In the genomic region with DNA sequence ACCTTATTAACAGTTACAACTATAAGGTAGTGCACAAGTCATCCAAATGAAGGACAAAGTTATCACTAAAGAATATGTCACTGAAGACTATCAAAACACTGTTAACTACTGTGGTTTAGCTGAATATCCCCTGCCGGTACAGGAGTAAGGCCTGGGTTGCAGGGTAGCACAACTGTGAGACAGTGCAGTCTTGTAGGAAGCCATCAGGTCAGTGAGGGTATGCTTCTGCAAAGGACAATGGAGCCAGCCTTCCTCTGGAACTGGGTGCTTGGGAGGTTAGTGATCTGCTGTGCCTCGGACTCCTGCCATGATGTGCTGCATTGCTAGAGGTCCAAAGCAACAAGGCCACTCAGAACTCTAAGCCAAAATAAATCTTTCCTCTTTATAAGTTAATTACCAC, we compare ENCODE assay signal across 17 mouse cellular contexts. TPM values are rescaled to one million over a fixed set of nuclear protein-coding genes. Genes with fewer than 3 reads are reported as not detected.
A peak's percentile ranks its signal among the peaks of the same experiment; 100 is the strongest.
DNase-seq lines count a peak whose midpoint lies in the region; ATAC-seq and TF ChIP-seq lines count a peak whose summit lies in the region.
"Had no signal": no experiment of that assay in that cellular context is flagged by ENCODE, and none has a peak within 500 bp of the region (broad histone marks: within the 10 kb centered on the region; RNA-seq: fewer than 3 reads in every experiment).

No protein-coding gene starts in this region.

- H3K4me1 ChIP-seq in forebrain, embryonic 16.5 days (replicated peaks; ENCODE audit: control insufficient read depth, insufficient read depth, low read length), result peaks cover under 1% of the 10 kb centered on the region
- peaks cover 9% of the 10 kb centered on the region for H3K4me1 ChIP-seq in forebrain, embryonic 13.5 days
- peaks cover 7% of the 10 kb centered on the region for H3K4me1 ChIP-seq in hindbrain, embryonic 12.5 days
- no peaks in the 10 kb centered on the region for H3K4me1 ChIP-seq in hindbrain, postnatal 0 days (ENCODE audit: insufficient read depth, low read length)
- H3K4me1 ChIP-seq in midbrain, embryonic 13.5 days (replicated peaks), result peaks cover 8% of the 10 kb centered on the region
- H3K4me1 ChIP-seq in midbrain, postnatal 0 days (ENCODE audit: insufficient read depth, low read length), result no peaks in the 10 kb centered on the region
- H3K4me1 ChIP-seq in ES-E14 (ENCODE audit: control insufficient read depth in 2 of 2, insufficient read depth in 2 of 2, low read length in 2 of 2, poor library complexity in 1 of 2), result peaks cover 3 to 10% of the 10 kb centered on the region in 2 experiments; a peak in 2 of 4 replicates
- H3K4me1 ChIP-seq: intestine, embryonic 15.5 days had no signal

- no peak overlapping the region for H3K4me3 ChIP-seq in forebrain, embryonic 16.5 days (replicated peaks; ENCODE audit: low read length)
- no peak overlapping the region for H3K4me3 ChIP-seq in forebrain, embryonic 13.5 days
- H3K4me3 ChIP-seq in hindbrain, embryonic 12.5 days, result no peak overlapping the region
- no peak overlapping the region for H3K4me3 ChIP-seq in hindbrain, postnatal 0 days (ENCODE audit: low read length)
- H3K4me3 ChIP-seq in midbrain, embryonic 13.5 days (replicated peaks), result no peak overlapping the region
- H3K4me3 ChIP-seq in midbrain, postnatal 0 days (ENCODE audit: low read depth, low read length), result no peak overlapping the region
- H3K4me3 ChIP-seq in ES-E14 (ENCODE audit: insufficient read depth in 1 of 2, low read depth in 1 of 2, low read length in 2 of 2, poor library complexity in 1 of 2, severe bottlenecking in 1 of 2), result no peak overlapping the region
- H3K4me3 ChIP-seq: embryonic facial prominence, embryonic 12.5 days; forebrain, embryonic 15.5 days; heart, embryonic 10.5 days; hindbrain, embryonic 10.5 days; intestine, embryonic 15.5 days; neural tube, embryonic 15.5 days had no signal

- H3K27me3 ChIP-seq in forebrain, embryonic 16.5 days (replicated peaks; ENCODE audit: control insufficient read depth, insufficient read depth, low read length), result no peaks in the 10 kb centered on the region
- no peaks in the 10 kb centered on the region for H3K27me3 ChIP-seq in forebrain, embryonic 13.5 days
- no peaks in the 10 kb centered on the region for H3K27me3 ChIP-seq in hindbrain, embryonic 12.5 days
- no peaks in the 10 kb centered on the region for H3K27me3 ChIP-seq in hindbrain, postnatal 0 days (ENCODE audit: insufficient read depth, low read length)
- H3K27me3 ChIP-seq in midbrain, embryonic 13.5 days, result no peaks in the 10 kb centered on the region
- no peaks in the 10 kb centered on the region for H3K27me3 ChIP-seq in midbrain, postnatal 0 days (ENCODE audit: insufficient read depth, low read length)
- H3K27me3 ChIP-seq: embryonic facial prominence, embryonic 12.5 days; forebrain, embryonic 15.5 days; intestine, embryonic 15.5 days; neural tube, embryonic 15.5 days had no signal

- in situ Hi-C loops in ES-E14 (cut with MboI; ENCODE audit: low sequenced_read_pairs in 2 of 2, unreplicated experiment in 2 of 2), result no loop called here

- no peak for TF ChIP-seq CTCF in hindbrain, postnatal 0 days (IDR thresholded peaks at IDR 0.05; ENCODE audit: low read depth)
- no peak for TF ChIP-seq CTCF in midbrain, postnatal 0 days (IDR thresholded peaks at IDR 0.05)

- ATAC-seq in forebrain, embryonic 16.5 days, result peak; percentile 49; the same call in 1 of the 2 replicates
- ATAC-seq in forebrain, embryonic 13.5 days, result no peak
- ATAC-seq in hindbrain, embryonic 12.5 days (ENCODE audit: low FRiP score), result peak; percentile 37; the same call in 1 of the 2 replicates
- ATAC-seq in hindbrain, postnatal 0 days, result no peak
- peak; percentile 45; the same call in 1 of the 2 replicates for ATAC-seq in midbrain, embryonic 13.5 days
- no peak for ATAC-seq in midbrain, postnatal 0 days (ENCODE audit: low FRiP score)

- H3K4me2 ChIP-seq in forebrain, embryonic 16.5 days (ENCODE audit: low read length), result no peak overlapping the region
- no peak overlapping the region for H3K4me2 ChIP-seq in forebrain, embryonic 13.5 days
- H3K4me2 ChIP-seq in hindbrain, embryonic 12.5 days (replicated peaks), result no peak overlapping the region
- no peak overlapping the region for H3K4me2 ChIP-seq in hindbrain, postnatal 0 days (ENCODE audit: low read depth, low read length)
- no peak overlapping the region for H3K4me2 ChIP-seq in midbrain, embryonic 13.5 days (replicated peaks)
- H3K4me2 ChIP-seq in midbrain, postnatal 0 days (ENCODE audit: low read depth, low read length, poor library complexity, severe bottlenecking), result no peak overlapping the region
- H3K4me2 ChIP-seq: embryonic facial prominence, embryonic 12.5 days; forebrain, embryonic 15.5 days; intestine, embryonic 15.5 days; neural tube, embryonic 15.5 days had no signal

- H3K9ac ChIP-seq in forebrain, embryonic 16.5 days (replicated peaks; ENCODE audit: low read depth, low read length), result no peak overlapping the region
- H3K9ac ChIP-seq in forebrain, embryonic 13.5 days, result no peak overlapping the region
- H3K9ac ChIP-seq in hindbrain, embryonic 12.5 days, result no peak overlapping the region
- H3K9ac ChIP-seq in hindbrain, postnatal 0 days (replicated peaks; ENCODE audit: low read length), result no peak overlapping the region
- H3K9ac ChIP-seq in midbrain, embryonic 13.5 days (replicated peaks), result no peak overlapping the region
- H3K9ac ChIP-seq in midbrain, postnatal 0 days (replicated peaks; ENCODE audit: low read length, poor library complexity, severe bottlenecking), result no peak overlapping the region
- H3K9ac ChIP-seq in ES-E14 (ENCODE audit: insufficient read depth, low read depth, low read length, poor library complexity, severe bottlenecking), result no peak overlapping the region; the same call in 1 of the 2 replicates
- H3K9ac ChIP-seq: embryonic facial prominence, embryonic 12.5 days; forebrain, embryonic 15.5 days; intestine, embryonic 15.5 days; liver, embryonic 14.5 days; neural tube, embryonic 15.5 days had no signal

- WGBS in forebrain, embryonic 16.5 days, result 88% methylated on average over 2 of the region's 2 CpGs
- 87% methylated on average over 2 of the region's 2 CpGs for WGBS in forebrain, embryonic 13.5 days
- 86% methylated on average over 2 of the region's 2 CpGs for WGBS in hindbrain, embryonic 12.5 days
- WGBS in hindbrain, postnatal 0 days, result 83% methylated on average over 2 of the region's 2 CpGs
- 87% methylated on average over 2 of the region's 2 CpGs for WGBS in midbrain, embryonic 13.5 days
- 88% methylated on average over 2 of the region's 2 CpGs for WGBS in midbrain, postnatal 0 days

- H3K9me3 ChIP-seq in forebrain, embryonic 16.5 days (ENCODE audit: control insufficient read depth, low read length), result no peaks in the 10 kb centered on the region
- H3K9me3 ChIP-seq in forebrain, embryonic 13.5 days (replicated peaks), result no peaks in the 10 kb centered on the region
- H3K9me3 ChIP-seq in hindbrain, embryonic 12.5 days (replicated peaks), result no peaks in the 10 kb centered on the region
- no peaks in the 10 kb centered on the region for H3K9me3 ChIP-seq in hindbrain, postnatal 0 days (ENCODE audit: low read length)
- no peaks in the 10 kb centered on the region for H3K9me3 ChIP-seq in midbrain, embryonic 13.5 days
- H3K9me3 ChIP-seq in midbrain, postnatal 0 days (ENCODE audit: low read length), result no peaks in the 10 kb centered on the region
- no peaks in the 10 kb centered on the region for H3K9me3 ChIP-seq in ES-E14 (ENCODE audit: control insufficient read depth, insufficient read depth, low read depth, low read length)
- H3K9me3 ChIP-seq: embryonic facial prominence, embryonic 12.5 days; forebrain, embryonic 15.5 days; heart, embryonic 10.5 days; hindbrain, embryonic 10.5 days; intestine, embryonic 15.5 days; neural tube, embryonic 15.5 days had no signal

- DNase-seq in hindbrain, postnatal 0 days (ENCODE audit: low spot score), result no peak
- no peak for DNase-seq in midbrain, postnatal 0 days (ENCODE audit: low spot score)
- DNase-seq in ES-E14 (ENCODE audit: low read depth, low spot score), result no peak
- DNase-seq: adrenal gland, postnatal 25 days; layer of hippocampus, postnatal 36 days; lung, adult 2 months had no signal

- no peak overlapping the region for H3K27ac ChIP-seq in forebrain, embryonic 16.5 days (ENCODE audit: low read length)
- H3K27ac ChIP-seq in forebrain, embryonic 13.5 days, result no peak overlapping the region
- no peak overlapping the region for H3K27ac ChIP-seq in hindbrain, embryonic 12.5 days
- H3K27ac ChIP-seq in hindbrain, postnatal 0 days, result no peak overlapping the region
- 0 out of 2 replicates have a peak overlapping the region, but pooled peaks have one; percentile 19 for H3K27ac ChIP-seq in midbrain, embryonic 13.5 days
- no peak overlapping the region for H3K27ac ChIP-seq in midbrain, postnatal 0 days (ENCODE audit: low read depth, low read length)
- H3K27ac ChIP-seq in ES-E14 (ENCODE audit: insufficient read depth, low read depth, low read length, poor library complexity, severe bottlenecking), result peak overlapping the region; percentile 54; the same call in 1 of the 2 replicates
- H3K27ac ChIP-seq: embryonic facial prominence, embryonic 12.5 days; forebrain, embryonic 15.5 days; heart, embryonic 10.5 days; hindbrain, embryonic 10.5 days; intestine, embryonic 15.5 days; liver, embryonic 14.5 days; neural tube, embryonic 15.5 days had no signal

- no peaks in the 10 kb centered on the region for H3K36me3 ChIP-seq in forebrain, embryonic 16.5 days (ENCODE audit: control insufficient read depth, insufficient read depth)
- H3K36me3 ChIP-seq in forebrain, embryonic 13.5 days (ENCODE audit: poor library complexity, severe bottlenecking), result peaks cover 6% of the 10 kb centered on the region; the same call in 1 of the 2 replicates
- peaks cover 7% of the 10 kb centered on the region; the same call in 1 of the 2 replicates for H3K36me3 ChIP-seq in hindbrain, embryonic 12.5 days
- no peaks in the 10 kb centered on the region for H3K36me3 ChIP-seq in hindbrain, postnatal 0 days (ENCODE audit: insufficient read depth, low read length)
- H3K36me3 ChIP-seq in midbrain, embryonic 13.5 days, result 0 out of 2 replicates have a peak, but pooled peaks cover 4% of the 10 kb centered on the region
- no peaks in the 10 kb centered on the region for H3K36me3 ChIP-seq in midbrain, postnatal 0 days (ENCODE audit: insufficient read depth, low read length)
- H3K36me3 ChIP-seq in ES-E14 (ENCODE audit: control insufficient read depth, insufficient read depth, low read length, poor library complexity, severe bottlenecking), result no peaks in the 10 kb centered on the region; the same call in 1 of the 2 replicates
- H3K36me3 ChIP-seq: intestine, embryonic 15.5 days; neural tube, embryonic 15.5 days had no signal

RNA-seq across cellular contexts. Expression of gene Bmpr1a, which starts 43.8 kb away (rescaled TPM):
- polyA plus RNA-seq in forebrain, embryonic 16.5 days (2015; fragmentation: Nextera tagmentation; extraction: Ambion mirVana), result 21.1 and 25.2 TPM in 2 replicates
- polyA plus RNA-seq in forebrain, embryonic 13.5 days (2015; fragmentation: Nextera tagmentation; extraction: Ambion mirVana), result 24.9 and 25.5 TPM in 2 replicates
- 47.6 and 50.4 TPM in 2 replicates for polyA plus RNA-seq in hindbrain, embryonic 12.5 days (2016; fragmentation: Nextera tagmentation; extraction: Ambion mirVana)
- total RNA-seq in hindbrain, postnatal 0 days (2014; rRNA removed), result 52.5 and 53.8 TPM in 2 replicates
- polyA plus RNA-seq in hindbrain, postnatal 0 days (2015; fragmentation: Nextera tagmentation; extraction: Ambion mirVana), result 20.6 and 21.1 TPM in 2 replicates
- polyA plus RNA-seq in midbrain, embryonic 13.5 days (2015; fragmentation: Nextera tagmentation; extraction: Ambion mirVana), result 18.1 and 21.4 TPM in 2 replicates
- total RNA-seq in midbrain, postnatal 0 days (2014; rRNA removed), result 42.5 and 50.8 TPM in 2 replicates
- 13.9 and 14.0 TPM in 2 replicates for polyA plus RNA-seq in midbrain, postnatal 0 days (2015; fragmentation: Nextera tagmentation; extraction: Ambion mirVana)
- total RNA-seq in ES-E14 (2012; rRNA removed), result 38.9 and 49.5 TPM in 2 replicates

Comparison
In these comparisons a context has a peak if more than half of its experiments do, and no peak if none do; other contexts are left out.
1. ATAC-seq: peak in forebrain, embryonic 16.5 days (single experiment), hindbrain, embryonic 12.5 days (single experiment) and midbrain, embryonic 13.5 days (single experiment); none in forebrain, embryonic 13.5 days (single experiment), hindbrain, postnatal 0 days (single experiment) and midbrain, postnatal 0 days (single experiment).
2. H3K27ac ChIP-seq: peak in midbrain, embryonic 13.5 days (single experiment) and ES-E14 (single experiment); none in forebrain, embryonic 16.5 days (single experiment), forebrain, embryonic 13.5 days (single experiment), hindbrain, embryonic 12.5 days (single experiment), hindbrain, postnatal 0 days (single experiment) and midbrain, postnatal 0 days (single experiment).